Mouse (Mus musculus) kidney, embryonic 16.5 days (tissue): ENCODE results near the gene Astn1. TPM values are rescaled to one million over a fixed set of nuclear protein-coding genes. Genes with fewer than 3 reads are reported as not detected.

Experiments used
- ATAC-seq: fragments of 200-750 bp; cut with Nextera tagmentation; 2 replicates; pipeline ENCODE4 v1.8.0; 2017; ENCODE audit warnings: moderate TSS enrichment; ENCODE audit not compliant: low FRiP score, low TSS enrichment
- H3K27ac ChIP-seq: fragments of 300-500 bp; sonication (generic); 2 replicates; pipeline ENCODE4 v1.5.1; 2014; ENCODE audit warnings: low read length
- H3K27me3 ChIP-seq: fragments of 300-500 bp; sonication (generic); 2 replicates; pipeline ENCODE4 v1.6.1; 2014; ENCODE audit warnings: low read length, control low read depth, mixed read lengths; ENCODE audit not compliant: insufficient read depth
- H3K36me3 ChIP-seq: fragments of 300-500 bp; sonication (generic); 2 replicates; pipeline ENCODE4 v1.6.1; 2014; ENCODE audit warnings: low read length, control low read depth, mixed read lengths; ENCODE audit not compliant: insufficient read depth
- H3K4me1 ChIP-seq: fragments of 300-500 bp; sonication (generic); 2 replicates; pipeline ENCODE4 v1.6.1; 2014; ENCODE audit warnings: low read length, control low read depth, mixed read lengths; ENCODE audit not compliant: insufficient read depth
- H3K4me2 ChIP-seq: fragments of 300-500 bp; sonication (generic); replicated peaks from 2 replicates; pipeline ENCODE4 v1.6.1; 2014; ENCODE audit warnings: low read depth, low read length
- H3K4me3 ChIP-seq: fragments of 300-500 bp; sonication (generic); 2 replicates; pipeline ENCODE4 v1.5.1; 2014; ENCODE audit warnings: mild to moderate bottlenecking, low read length
- H3K9ac ChIP-seq: fragments of 300-500 bp; sonication (generic); replicated peaks from 2 replicates; pipeline ENCODE4 v1.6.1; 2014; ENCODE audit warnings: low read length
- H3K9me3 ChIP-seq: fragments of 300-500 bp; sonication (generic); 2 replicates; pipeline ENCODE4 v1.6.1; 2016; ENCODE audit warnings: low read length, control low read depth
- WGBS: fragments of 180-500 bp; shearing (Covaris S2); extraction: QIAGEN DNeasy Blood & Tissue Kit; methylation state at CpG from one replicate; pipeline ENCODE4 v1.1.7; 2014; 5-methylcytosine and 5-hydroxymethylcytosine counted together
- polyA plus RNA-seq: library from polyadenylated mRNA; unstranded; fragments of >200 nt; fragmentation: Nextera tagmentation; extraction: Ambion mirVana; gene quantifications from 2 replicates; pipeline ENCODE4 v1.2.1, GENCODE M21; 2015

The Astn1 gene
- polyA plus RNA-seq, 1 experiment from 2014 or later, result 1.0 TPM

- ATAC-seq, result peak; percentile 80; the same call in 1 of the 2 replicates
- H3K9ac ChIP-seq, result no peak overlapping the region
- no peaks in the 10 kb centered on the region for H3K27me3 ChIP-seq
- H3K36me3 ChIP-seq, result no peaks in the 10 kb centered on the region
- H3K4me1 ChIP-seq, result no peaks in the 10 kb centered on the region
- H3K9me3 ChIP-seq, result no peaks in the 10 kb centered on the region
- H3K27ac ChIP-seq, result no peak overlapping the region; the same call in 1 of the 2 replicates
- no peak overlapping the region for H3K4me2 ChIP-seq
- H3K4me3 ChIP-seq, result no peak overlapping the region
- 43% methylated on average over 4 of the region's 4 CpGs for WGBS
Observed at GRCm38 (mm10) chr1:158632935-158633334, 270.9 kb downstream of the Astn1 start.

GRCm38 (mm10) chr1:158633441-158633840 is 271.4 kb downstream of the Astn1 start:
- Histone ChIP-seq H3K27me3 (no peaks in the 10 kb centered on the region), H3K9ac (no peak overlapping the region), H3K4me1 (no peaks in the 10 kb centered on the region), H3K36me3 (no peaks in the 10 kb centered on the region), H3K27ac (no peak overlapping the region), H3K4me3 (no peak overlapping the region), H3K9me3 (no peaks in the 10 kb centered on the region), H3K4me2 (no peak overlapping the region)
- 24% methylated on average over 2 of the region's 2 CpGs for WGBS
- 0 out of 2 replicates have a peak, but pooled peaks have one; percentile 63 for ATAC-seq

- Histone ChIP-seq H3K27me3 (no peaks in the 10 kb centered on the region), H3K4me3 (no peak overlapping the region), H3K36me3 (no peaks in the 10 kb centered on the region), H3K4me1 (no peaks in the 10 kb centered on the region), H3K9ac (no peak overlapping the region), H3K27ac (no peak overlapping the region), H3K4me2 (no peak overlapping the region), H3K9me3 (no peaks in the 10 kb centered on the region)
- WGBS, result 79% methylated on average over 2 of the region's 2 CpGs
- ATAC-seq, result no peak
Observed at GRCm38 (mm10) chr1:158641306-158641705, 279.2 kb downstream of the Astn1 start.

GRCm38 (mm10) chr1:158642247-158642646 is 280.2 kb downstream of the Astn1 start:
- H3K9ac ChIP-seq, result no peak overlapping the region
- no peak overlapping the region for H3K4me3 ChIP-seq
- no peaks in the 10 kb centered on the region for H3K9me3 ChIP-seq
- no peak overlapping the region for H3K27ac ChIP-seq
- H3K36me3 ChIP-seq, result no peaks in the 10 kb centered on the region
- no peak overlapping the region for H3K4me2 ChIP-seq
- H3K4me1 ChIP-seq, result no peaks in the 10 kb centered on the region
- no peaks in the 10 kb centered on the region for H3K27me3 ChIP-seq
- no peak for ATAC-seq

GRCm38 (mm10) chr1:158652799-158653198 is 290.7 kb downstream of the Astn1 start:
- Histone ChIP-seq H3K36me3 (no peaks in the 10 kb centered on the region), H3K4me2 (no peak overlapping the region), H3K27ac (no peak overlapping the region), H3K4me3 (no peak overlapping the region), H3K27me3 (no peaks in the 10 kb centered on the region), H3K9ac (no peak overlapping the region), H3K4me1 (no peaks in the 10 kb centered on the region), H3K9me3 (no peaks in the 10 kb centered on the region)
- WGBS, result 81% methylated on average over 2 of the region's 2 CpGs
- ATAC-seq, result no peak

- no peak overlapping the region for H3K9ac ChIP-seq
- H3K27me3 ChIP-seq, result no peaks in the 10 kb centered on the region
- 27% methylated on average over 4 of the region's 4 CpGs for WGBS
- H3K9me3 ChIP-seq, result no peaks in the 10 kb centered on the region
- H3K4me2 ChIP-seq, result no peak overlapping the region
- no peak overlapping the region for H3K27ac ChIP-seq
- no peaks in the 10 kb centered on the region for H3K36me3 ChIP-seq
- ATAC-seq, result peak; percentile 86; the same call in 1 of the 2 replicates
- H3K4me1 ChIP-seq, result no peaks in the 10 kb centered on the region
- no peak overlapping the region for H3K4me3 ChIP-seq
Observed at GRCm38 (mm10) chr1:158653808-158654520, 291.9 kb downstream of the Astn1 start.

DNA sequence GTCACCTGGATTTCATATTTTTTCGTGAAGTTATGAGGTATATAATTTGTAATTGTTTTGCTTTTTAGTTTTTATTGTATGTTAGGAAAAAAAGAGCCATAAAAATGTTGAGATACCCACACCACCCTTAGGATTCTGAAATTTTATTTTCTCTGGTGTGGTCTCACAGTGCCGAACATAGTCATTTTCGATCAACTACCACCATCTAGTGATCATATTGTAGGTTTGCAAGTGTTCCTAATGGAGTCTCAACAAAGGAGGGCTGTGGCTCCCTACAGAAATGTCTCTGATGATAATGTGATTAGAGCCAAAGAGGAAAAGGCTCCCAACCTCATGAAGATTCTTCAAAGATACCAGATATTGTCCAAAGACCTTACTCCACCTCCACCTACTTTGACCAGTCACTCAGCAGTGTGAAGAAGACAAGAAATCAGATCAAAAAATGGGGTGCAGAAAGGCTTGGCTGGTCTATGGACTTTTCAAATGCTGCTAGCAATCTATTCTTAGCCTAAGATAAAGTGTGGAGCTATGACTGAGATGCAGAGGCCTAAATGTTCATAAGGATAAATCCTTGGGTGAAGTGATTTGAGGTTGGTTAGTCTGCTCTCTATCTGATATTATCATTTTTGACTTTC is 292.6 kb downstream of the Astn1 start:
- no peak overlapping the region for H3K9ac ChIP-seq
- no peaks in the 10 kb centered on the region for H3K27me3 ChIP-seq
- H3K27ac ChIP-seq, result no peak overlapping the region
- WGBS, result 38% methylated on average over 3 of the region's 3 CpGs
- H3K36me3 ChIP-seq, result no peaks in the 10 kb centered on the region
- no peak overlapping the region for H3K4me2 ChIP-seq
- H3K9me3 ChIP-seq, result no peaks in the 10 kb centered on the region
- ATAC-seq, result peak; percentile 95; the same call in 1 of the 2 replicates
- no peak overlapping the region for H3K4me3 ChIP-seq
- no peaks in the 10 kb centered on the region for H3K4me1 ChIP-seq

DNA sequence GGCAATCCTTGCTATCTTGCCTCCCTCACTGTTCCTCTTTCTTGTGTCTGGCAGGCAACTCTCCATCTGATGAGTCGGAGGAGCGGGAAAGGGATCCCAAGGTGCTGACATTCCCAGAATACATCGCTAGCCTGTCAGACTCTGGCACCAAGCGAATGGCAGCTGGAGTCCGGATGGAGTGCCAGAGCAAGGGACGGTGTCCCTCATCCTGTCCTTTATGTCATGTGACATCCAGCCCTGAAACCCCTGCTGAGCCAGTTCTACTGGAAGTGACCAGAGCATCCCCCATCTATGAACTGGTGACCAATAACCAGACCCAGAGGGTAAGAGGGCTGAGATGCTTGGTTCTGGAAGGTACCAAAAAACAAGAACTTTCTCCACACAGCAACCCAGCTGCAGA is 294.9 kb downstream of the Astn1 start:
- Histone ChIP-seq H3K9ac (no peak overlapping the region), H3K4me1 (no peaks in the 10 kb centered on the region), H3K27me3 (no peaks in the 10 kb centered on the region), H3K27ac (no peak overlapping the region), H3K9me3 (no peaks in the 10 kb centered on the region), H3K4me3 (no peak overlapping the region), H3K36me3 (no peaks in the 10 kb centered on the region), H3K4me2 (no peak overlapping the region)
- ATAC-seq, result no peak
- 89% methylated on average over 6 of the region's 6 CpGs for WGBS

DNA sequence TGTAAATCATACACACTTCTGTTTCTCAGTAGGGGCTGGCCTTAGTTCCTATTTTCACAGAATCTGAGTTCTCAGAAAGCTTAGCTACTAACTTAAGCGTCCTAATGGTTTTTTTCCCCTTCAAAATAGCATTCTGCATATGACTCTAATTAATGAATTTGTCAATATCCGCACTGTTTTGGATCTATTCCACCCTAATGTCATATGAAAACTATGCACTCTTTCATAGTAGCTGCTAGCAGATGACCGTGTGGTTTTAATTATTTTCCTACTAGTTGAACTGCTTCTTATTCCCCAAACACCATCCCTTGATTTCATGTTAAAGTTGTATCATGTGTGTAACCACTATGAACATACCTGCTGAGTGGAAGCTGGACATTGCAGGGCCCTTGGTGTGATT is 303.9 kb downstream of the Astn1 start:
- Histone ChIP-seq H3K27me3 (no peaks in the 10 kb centered on the region), H3K4me3 (no peak overlapping the region), H3K9me3 (no peaks in the 10 kb centered on the region), H3K9ac (no peak overlapping the region), H3K4me1 (no peaks in the 10 kb centered on the region), H3K36me3 (no peaks in the 10 kb centered on the region), H3K4me2 (no peak overlapping the region), H3K27ac (no peak overlapping the region)
- no peak for ATAC-seq
- WGBS, result 82% methylated on average over 3 of the region's 3 CpGs

DNA sequence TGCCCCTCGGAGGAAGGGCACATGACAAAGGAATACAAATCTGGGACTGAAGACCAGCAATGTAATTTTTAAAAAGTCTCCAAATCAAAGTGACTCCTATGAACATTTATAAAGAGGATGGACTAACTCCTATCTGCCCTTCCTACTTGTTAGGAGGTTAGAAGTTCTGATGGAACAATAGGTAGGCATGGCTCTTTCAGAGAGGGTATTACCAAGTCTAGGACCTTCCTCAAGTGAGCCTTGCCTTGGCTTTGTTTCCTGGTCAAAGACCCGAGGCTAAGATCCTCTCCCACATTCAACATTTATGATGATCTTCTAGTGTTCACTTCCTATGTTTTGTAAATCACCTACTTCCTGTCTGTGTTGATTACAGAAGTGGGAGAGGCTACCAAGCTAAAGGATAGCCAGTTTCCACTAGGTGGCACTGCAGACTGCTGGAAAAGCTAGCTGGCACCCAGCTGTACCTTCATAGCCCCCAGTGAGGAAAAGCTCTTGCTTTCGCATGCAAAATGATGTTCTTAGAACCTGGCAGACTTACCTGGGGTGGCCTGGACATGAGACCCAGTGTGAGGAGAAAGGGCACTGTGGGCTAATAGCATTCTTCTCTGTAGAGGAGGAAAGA is 308.0 kb downstream of the Astn1 start:
- no peak overlapping the region for H3K27ac ChIP-seq
- no peak overlapping the region for H3K4me3 ChIP-seq
- H3K9me3 ChIP-seq, result no peaks in the 10 kb centered on the region
- no peak overlapping the region for H3K9ac ChIP-seq
- ATAC-seq, result peak; percentile 67; the same call in 1 of the 2 replicates
- no peaks in the 10 kb centered on the region for H3K27me3 ChIP-seq
- no peak overlapping the region for H3K4me2 ChIP-seq
- no peaks in the 10 kb centered on the region for H3K36me3 ChIP-seq
- WGBS, result 40% methylated on average over 3 of the region's 3 CpGs
- no peaks in the 10 kb centered on the region for H3K4me1 ChIP-seq
